Mouse (Mus musculus) neural tube, embryonic 11.5 days (tissue): ENCODE results near the gene Tln2. TPM values are rescaled to one million over a fixed set of nuclear protein-coding genes. Genes with fewer than 3 reads are reported as not detected.

ENCODE experiments used
- ATAC-seq: fragments of 200-750 bp; cut with Nextera tagmentation; 2 replicates; pipeline ENCODE4 v1.8.0; 2017; ENCODE audit warnings: moderate number of reproducible peaks, mild to moderate bottlenecking, moderate TSS enrichment, moderate library complexity; ENCODE audit not compliant: insufficient read depth, low FRiP score, low TSS enrichment
- DNase-seq: peaks from one replicate; pipeline ENCODE4 v3.0.0-alpha.2; 2015; ENCODE audit warnings: low spot score
- H3K27ac ChIP-seq: fragments of 300-500 bp; sonication (generic); 2 replicates; pipeline ENCODE4 v1.5.1; 2014; ENCODE audit warnings: low read depth, mild to moderate bottlenecking, low read length
- H3K27me3 ChIP-seq: fragments of 300-500 bp; sonication (generic); 2 replicates; pipeline ENCODE4 v1.6.1; 2014; ENCODE audit warnings: mild to moderate bottlenecking, low read length, mixed read lengths; ENCODE audit not compliant: control insufficient read depth, insufficient read depth
- H3K36me3 ChIP-seq: fragments of 300-500 bp; sonication (generic); 2 replicates; pipeline ENCODE4 v1.6.1; 2014; ENCODE audit warnings: mild to moderate bottlenecking, low read length, moderate library complexity, mixed read lengths; ENCODE audit not compliant: control insufficient read depth, insufficient read depth
- H3K4me1 ChIP-seq: fragments of 300-500 bp; sonication (generic); 2 replicates; pipeline ENCODE4 v1.6.1; 2014; ENCODE audit warnings: low read length, mixed read lengths; ENCODE audit not compliant: control insufficient read depth, insufficient read depth
- H3K4me2 ChIP-seq: fragments of 300-500 bp; sonication (generic); 2 replicates; pipeline ENCODE4 v1.6.1; 2014; ENCODE audit warnings: low read depth, mild to moderate bottlenecking, moderate library complexity
- H3K4me3 ChIP-seq: fragments of 300-500 bp; sonication (generic); 2 replicates; pipeline ENCODE4 v1.5.1; 2014; ENCODE audit warnings: low read depth, low read length
- H3K9ac ChIP-seq: fragments of 300-500 bp; sonication (generic); 2 replicates; pipeline ENCODE4 v1.6.1; 2014; ENCODE audit warnings: mild to moderate bottlenecking, low read length
- H3K9me3 ChIP-seq: fragments of 300-500 bp; sonication (generic); 2 replicates; pipeline ENCODE4 v1.6.1; 2016; ENCODE audit warnings: low read length; ENCODE audit not compliant: control insufficient read depth
- WGBS: fragments of 180-500 bp; shearing (Covaris S2); extraction: QIAGEN DNeasy Blood & Tissue Kit; methylation state at CpG from one replicate; pipeline ENCODE4 v1.1.7; 2014; 5-methylcytosine and 5-hydroxymethylcytosine counted together
- polyA plus RNA-seq: library from polyadenylated mRNA; unstranded; fragments of >200 nt; fragmentation: Nextera tagmentation; extraction: Ambion mirVana; gene quantifications from 2 replicates; pipeline ENCODE4 v1.2.1, GENCODE M21; 2014

Gene Tln2
- polyA plus RNA-seq, 1 experiment from 2014 or later = 14.6 TPM

- Histone ChIP-seq H3K9ac (no peak overlapping the region), H3K27me3 (no peaks in the 10 kb centered on the region), H3K4me3 (no peak overlapping the region), H3K4me1 (no peaks in the 10 kb centered on the region; the same call in 1 of the 2 replicates), H3K9me3 (no peaks in the 10 kb centered on the region), H3K27ac (no peak overlapping the region), H3K4me2 (no peak overlapping the region), H3K36me3 (no peaks in the 10 kb centered on the region)
- DNase-seq = no peak
- ATAC-seq = no peak
- 57% methylated on average over 17 of the region's 17 CpGs for WGBS
Measured at GRCm38 (mm10) chr9:67539776-67540706, 19.5 kb downstream of the Tln2 start.

GRCm38 (mm10) chr9:67534420-67534819 lies 25.1 kb downstream of the Tln2 start:
- ATAC-seq (no peak), DNase-seq (no peak)
- no peaks in the 10 kb centered on the region for H3K4me1 ChIP-seq
- H3K27ac ChIP-seq = no peak overlapping the region
- no peak overlapping the region for H3K9ac ChIP-seq
- 65% methylated on average over 7 of the region's 7 CpGs for WGBS
- no peaks in the 10 kb centered on the region for H3K36me3 ChIP-seq
- H3K4me2 ChIP-seq = no peak overlapping the region
- H3K9me3 ChIP-seq = no peaks in the 10 kb centered on the region
- H3K27me3 ChIP-seq = no peaks in the 10 kb centered on the region
- H3K4me3 ChIP-seq = no peak overlapping the region

GRCm38 (mm10) chr9:67533260-67533659 lies 26.2 kb downstream of the Tln2 start:
- Histone ChIP-seq H3K27me3 (no peaks in the 10 kb centered on the region), H3K4me1 (no peaks in the 10 kb centered on the region), H3K4me3 (no peak overlapping the region), H3K4me2 (no peak overlapping the region), H3K9ac (no peak overlapping the region), H3K27ac (no peak overlapping the region), H3K36me3 (no peaks in the 10 kb centered on the region), H3K9me3 (no peaks in the 10 kb centered on the region)
- DNase-seq (no peak), ATAC-seq (no peak)
- WGBS = 69% methylated on average over 5 of the region's 5 CpGs

GRCm38 (mm10) chr9:67532631-67533030 lies 26.9 kb downstream of the Tln2 start:
- Histone ChIP-seq H3K27ac (no peak overlapping the region), H3K4me3 (no peak overlapping the region), H3K4me1 (no peaks in the 10 kb centered on the region), H3K4me2 (no peak overlapping the region), H3K9me3 (no peaks in the 10 kb centered on the region), H3K27me3 (no peaks in the 10 kb centered on the region), H3K36me3 (no peaks in the 10 kb centered on the region), H3K9ac (no peak overlapping the region)
- no peak for DNase-seq
- ATAC-seq = no peak
- WGBS = 92% methylated on average over 1 of the region's 1 CpGs

- DNase-seq (no peak), ATAC-seq (no peak)
- Histone ChIP-seq H3K9ac (no peak overlapping the region), H3K9me3 (no peaks in the 10 kb centered on the region), H3K27ac (no peak overlapping the region), H3K27me3 (no peaks in the 10 kb centered on the region), H3K4me1 (no peaks in the 10 kb centered on the region), H3K4me2 (no peak overlapping the region), H3K36me3 (no peaks in the 10 kb centered on the region), H3K4me3 (no peak overlapping the region)
- 70% methylated on average over 5 of the region's 5 CpGs for WGBS
Measured at GRCm38 (mm10) chr9:67529600-67529999, 29.9 kb downstream of the Tln2 start.

- H3K4me3 ChIP-seq = no peak overlapping the region
- H3K27me3 ChIP-seq = no peaks in the 10 kb centered on the region
- ATAC-seq (no peak), DNase-seq (no peak)
- no peaks in the 10 kb centered on the region for H3K36me3 ChIP-seq
- H3K4me1 ChIP-seq = no peaks in the 10 kb centered on the region
- no peak overlapping the region for H3K4me2 ChIP-seq
- 86% methylated on average over 2 of the region's 2 CpGs for WGBS
- no peak overlapping the region for H3K9ac ChIP-seq
- H3K9me3 ChIP-seq = no peaks in the 10 kb centered on the region
- H3K27ac ChIP-seq = no peak overlapping the region
Measured at GRCm38 (mm10) chr9:67527726-67528125, 31.8 kb downstream of the Tln2 start.

GRCm38 (mm10) chr9:67521736-67522135 lies 37.8 kb downstream of the Tln2 start:
- Histone ChIP-seq H3K4me3 (no peak overlapping the region), H3K4me1 (no peaks in the 10 kb centered on the region), H3K27ac (no peak overlapping the region), H3K9me3 (no peaks in the 10 kb centered on the region), H3K27me3 (no peaks in the 10 kb centered on the region), H3K4me2 (no peak overlapping the region), H3K9ac (no peak overlapping the region), H3K36me3 (no peaks in the 10 kb centered on the region)
- WGBS = 80% methylated on average over 4 of the region's 4 CpGs
- ATAC-seq (no peak), DNase-seq (no peak)

DNA sequence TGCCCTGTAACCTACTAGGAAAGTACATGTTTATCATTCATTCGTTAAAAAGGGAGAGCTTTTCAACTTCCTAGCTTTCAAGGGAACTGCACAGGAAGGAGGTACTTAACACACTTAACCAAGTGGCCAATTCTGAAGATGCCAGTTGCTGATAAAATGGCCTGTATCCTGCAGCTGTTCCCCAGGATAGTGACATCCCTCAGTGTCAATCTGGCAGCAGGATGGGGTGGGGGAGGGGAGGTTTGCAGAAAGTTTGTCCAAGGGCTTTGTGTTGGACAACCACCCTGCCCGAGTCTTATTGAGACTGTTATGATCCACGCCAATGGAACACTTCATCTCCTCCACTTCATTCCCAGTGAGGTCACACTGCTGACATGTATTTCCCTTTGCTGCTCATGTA lies 50.0 kb downstream of the Tln2 start:
- Histone ChIP-seq H3K27me3 (no peaks in the 10 kb centered on the region), H3K27ac (no peak overlapping the region), H3K36me3 (no peaks in the 10 kb centered on the region), H3K9ac (no peak overlapping the region), H3K4me2 (no peak overlapping the region), H3K9me3 (no peaks in the 10 kb centered on the region), H3K4me3 (no peak overlapping the region), H3K4me1 (no peaks in the 10 kb centered on the region)
- DNase-seq = no peak
- 63% methylated on average over 3 of the region's 3 CpGs for WGBS
- ATAC-seq = no peak

GRCm38 (mm10) chr9:67504669-67505260 lies 54.7 kb downstream of the Tln2 start:
- H3K9me3 ChIP-seq = no peaks in the 10 kb centered on the region
- no peak overlapping the region for H3K27ac ChIP-seq
- no peak overlapping the region for H3K9ac ChIP-seq
- H3K36me3 ChIP-seq = no peaks in the 10 kb centered on the region
- no peaks in the 10 kb centered on the region for H3K27me3 ChIP-seq
- H3K4me1 ChIP-seq = no peaks in the 10 kb centered on the region
- no peak overlapping the region for H3K4me3 ChIP-seq
- ATAC-seq (no peak), DNase-seq (no peak)
- 88% methylated on average over 8 of the region's 8 CpGs for WGBS
- no peak overlapping the region for H3K4me2 ChIP-seq
